Mouse (Mus musculus) lung, adult 2 months (tissue): ENCODE results near the gene Sh3rf3. TPM values are rescaled to one million over a fixed set of nuclear protein-coding genes. Genes with fewer than 3 reads are reported as not detected.
A peak's percentile ranks its signal among the peaks of the same experiment; 100 is the strongest.

Source experiments
- DNase-seq: peaks from one replicate; pipeline ENCODE4 v3.0.0; 2022
- H3K4me1 ChIP-seq: fragments of 200-500 bp; 2 replicates; pipeline ENCODE4 v1.6.1; 2011; ENCODE audit warnings: low read length; ENCODE audit not compliant: control insufficient read depth, insufficient read depth
- H3K4me3 ChIP-seq: fragments of 200-500 bp; replicated peaks from 2 replicates; pipeline ENCODE3; 2011; ENCODE audit warnings: low read depth, mild to moderate bottlenecking, control low read depth, low read length; ENCODE audit errors: extremely low read depth
- CTCF ChIP-seq: fragments of 200-500 bp; IDR thresholded peaks from 2 replicates; pipeline ENCODE4 v1.5.1; 2011; ENCODE audit warnings: mild to moderate bottlenecking, low read length, control low read depth; ENCODE audit not compliant: insufficient read depth
- POLR2A ChIP-seq: fragments of 200-500 bp; IDR thresholded peaks from 2 replicates; pipeline ENCODE4 v1.6.1; 2011; ENCODE audit warnings: low read depth, mild to moderate bottlenecking, control low read depth, low read length, borderline replicate concordance; ENCODE audit errors: extremely low read depth
- WGBS: fragments of 180-500 bp; shearing (Covaris S2); methylation state at CpG from one replicate; pipeline ENCODE4 v1.1.7; 2018; 5-methylcytosine and 5-hydroxymethylcytosine counted together
- polyA plus RNA-seq: library from polyadenylated mRNA; depleted of rRNA; stranded (reverse); fragments of >200 nt; gene quantifications from 2 replicates; pipeline ENCODE4 v1.2.3, GENCODE M21; 2012

Sh3rf3 gene
- polyA plus RNA-seq, 1 experiment, result 10.1 TPM

DNA sequence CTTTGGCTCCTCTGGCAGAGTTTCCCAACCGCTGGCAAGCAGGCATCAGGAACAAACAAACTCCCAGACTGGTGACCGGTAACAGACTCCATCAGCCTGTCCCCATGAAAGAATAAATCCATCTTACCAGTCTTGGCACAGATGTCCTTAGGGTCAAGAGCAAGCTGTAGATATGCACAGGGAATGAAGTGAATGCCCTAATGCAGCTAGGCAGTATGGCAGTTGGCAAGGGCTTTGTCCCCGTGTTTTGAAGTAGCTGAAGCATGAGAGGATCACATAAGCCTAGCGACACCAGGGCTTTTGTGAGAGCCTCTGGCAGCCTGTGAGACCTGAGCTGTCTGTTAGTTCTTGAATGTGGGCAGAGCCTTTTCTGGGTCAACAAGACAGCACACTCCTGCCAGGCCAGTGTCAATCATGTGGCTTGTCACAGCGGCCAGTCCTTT, 93.9 kb downstream of the Sh3rf3 start:
- DNase-seq, result no peak
- H3K4me3 ChIP-seq, result no peak overlapping the region
- no peak for TF ChIP-seq CTCF
- TF ChIP-seq POLR2A, result no peak
- 44% methylated on average over 5 of the region's 5 CpGs for WGBS
- H3K4me1 ChIP-seq, result no peaks in the 10 kb centered on the region

DNA sequence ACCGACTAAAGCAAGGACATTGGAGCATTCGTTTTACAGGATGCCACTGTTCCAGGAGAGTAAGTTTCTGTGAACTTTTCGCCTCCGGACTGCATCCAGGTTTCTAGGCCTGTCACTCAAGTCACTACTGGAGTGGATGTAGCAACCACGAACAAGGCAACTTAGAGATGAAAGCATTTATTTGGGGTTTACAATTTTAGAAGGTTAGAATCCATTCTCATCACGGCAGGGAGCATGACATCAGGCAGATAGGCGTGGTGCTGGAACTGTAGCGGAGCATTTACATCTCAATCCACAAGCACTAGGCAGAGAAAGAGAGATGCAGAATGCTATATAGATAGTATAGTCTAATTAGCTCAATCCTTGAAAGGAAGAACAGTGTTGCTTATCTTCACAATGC, 95.3 kb downstream of the Sh3rf3 start:
- TF ChIP-seq POLR2A, result no peak
- no peak for TF ChIP-seq CTCF
- Histone ChIP-seq H3K4me1 (no peaks in the 10 kb centered on the region), H3K4me3 (no peak overlapping the region)
- no peak for DNase-seq
- 85% methylated on average over 8 of the region's 8 CpGs for WGBS

DNA sequence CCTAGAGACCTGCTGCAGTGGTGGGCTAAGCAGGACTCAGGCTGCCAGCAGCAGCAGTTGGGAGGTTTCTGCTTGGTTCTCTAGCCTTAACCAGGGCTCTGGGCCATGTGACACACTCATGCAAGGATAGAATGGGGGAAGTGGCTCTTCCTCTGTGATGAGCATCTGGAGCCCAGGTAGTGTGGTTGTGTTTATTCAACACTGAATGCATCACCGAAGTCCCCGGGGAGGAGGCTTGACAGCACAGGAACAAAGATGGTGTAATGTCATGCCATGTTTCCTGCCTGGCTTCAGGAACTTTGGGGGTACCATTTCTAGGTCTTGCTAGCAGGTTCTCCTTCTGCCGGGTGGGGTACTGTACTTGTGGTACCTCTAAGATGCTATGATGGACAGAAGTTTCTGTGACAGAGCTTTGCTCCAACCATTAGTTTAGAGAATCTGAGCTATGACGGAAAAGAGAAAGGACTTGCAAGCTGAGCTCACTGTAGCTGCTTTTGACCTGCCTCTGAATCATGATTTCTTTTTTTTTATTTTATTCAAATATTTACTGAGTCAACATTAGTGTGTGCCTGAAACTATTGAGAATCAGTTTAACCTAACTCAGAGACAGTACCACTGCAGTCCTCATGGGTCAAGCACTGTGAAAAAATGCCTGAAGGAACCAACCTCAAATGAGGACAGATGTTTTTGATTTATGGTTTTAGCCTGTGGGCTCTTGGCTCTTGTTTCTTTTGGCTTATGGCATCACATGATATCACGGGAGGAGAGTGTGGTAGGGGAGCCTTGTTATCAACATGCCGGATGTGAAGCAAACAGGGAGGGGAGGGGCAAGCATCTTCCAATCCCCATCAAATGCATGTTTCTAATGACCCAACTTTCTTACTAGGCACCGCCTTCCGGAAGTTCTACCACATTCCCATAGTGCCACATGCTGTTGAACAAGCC, 102.4 kb downstream of the Sh3rf3 start:
- WGBS, result 66% methylated on average over 8 of the region's 8 CpGs
- TF ChIP-seq CTCF (no peak), POLR2A (no peak)
- Histone ChIP-seq H3K4me3 (no peak overlapping the region), H3K4me1 (no peaks in the 10 kb centered on the region)
- DNase-seq, result no peak

DNA sequence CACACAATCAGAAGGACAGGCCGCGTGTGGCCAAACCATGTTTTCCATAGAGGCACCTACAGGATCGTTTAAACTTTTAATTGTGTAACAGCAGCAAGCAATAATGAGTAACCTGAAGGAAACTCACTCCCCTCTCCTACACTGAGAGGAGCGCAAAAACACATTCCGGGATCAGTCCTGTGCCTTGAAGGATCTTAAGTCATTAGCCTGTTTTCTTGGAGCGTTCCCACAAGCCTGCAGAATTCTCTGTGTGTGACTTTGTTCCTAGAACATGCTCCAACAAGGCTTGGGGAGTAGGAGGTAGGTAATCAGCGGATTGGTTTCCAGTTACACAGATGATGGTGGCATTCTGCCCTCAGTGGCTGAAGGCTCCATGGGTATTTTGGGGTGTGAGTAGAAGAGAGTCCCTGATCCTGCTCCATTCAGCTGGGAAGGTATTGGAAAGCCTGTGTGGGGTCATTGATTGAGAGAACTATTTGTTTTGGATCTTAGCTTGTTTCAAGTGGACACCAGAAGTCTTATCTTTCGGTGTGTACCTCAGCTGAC, 108.6 kb downstream of the Sh3rf3 start:
- H3K4me1 ChIP-seq, result no peaks in the 10 kb centered on the region
- no peak for DNase-seq
- no peak for TF ChIP-seq CTCF
- no peak for TF ChIP-seq POLR2A
- no peak overlapping the region for H3K4me3 ChIP-seq
- WGBS, result 76% methylated on average over 8 of the region's 8 CpGs

DNA sequence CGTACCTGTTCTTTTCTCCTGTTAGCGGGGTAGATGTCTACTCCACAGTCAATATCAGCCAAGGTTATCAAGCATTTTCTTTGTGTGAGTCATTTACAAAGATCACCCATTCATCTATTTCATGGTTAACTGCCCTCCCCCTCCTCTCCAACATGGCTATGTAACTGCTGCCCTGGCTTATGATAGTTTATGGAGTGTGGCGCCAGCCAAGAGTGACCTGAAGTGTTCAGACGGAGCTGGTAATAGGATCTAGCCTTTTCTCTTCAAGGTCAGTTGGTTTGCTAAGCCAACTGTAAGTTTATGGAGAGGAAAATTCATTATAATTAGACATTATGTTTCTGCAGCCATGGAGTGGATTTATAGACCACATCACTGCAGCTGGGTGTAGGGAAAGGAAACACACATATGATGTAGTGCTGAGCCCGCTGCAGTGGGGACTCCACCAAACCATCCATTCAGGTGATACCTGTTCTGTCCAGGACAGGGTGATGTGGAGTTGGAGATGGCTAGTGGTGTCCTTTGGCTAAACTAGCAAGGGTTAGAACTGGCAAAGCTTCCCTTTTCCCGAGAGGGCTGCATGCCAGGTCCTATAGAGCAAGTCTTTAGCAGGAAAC, 109.2 kb downstream of the Sh3rf3 start:
- H3K4me3 ChIP-seq, result no peak overlapping the region
- no peaks in the 10 kb centered on the region for H3K4me1 ChIP-seq
- TF ChIP-seq CTCF (no peak), POLR2A (no peak)
- DNase-seq, result no peak
- 81% methylated on average over 6 of the region's 6 CpGs for WGBS

DNA sequence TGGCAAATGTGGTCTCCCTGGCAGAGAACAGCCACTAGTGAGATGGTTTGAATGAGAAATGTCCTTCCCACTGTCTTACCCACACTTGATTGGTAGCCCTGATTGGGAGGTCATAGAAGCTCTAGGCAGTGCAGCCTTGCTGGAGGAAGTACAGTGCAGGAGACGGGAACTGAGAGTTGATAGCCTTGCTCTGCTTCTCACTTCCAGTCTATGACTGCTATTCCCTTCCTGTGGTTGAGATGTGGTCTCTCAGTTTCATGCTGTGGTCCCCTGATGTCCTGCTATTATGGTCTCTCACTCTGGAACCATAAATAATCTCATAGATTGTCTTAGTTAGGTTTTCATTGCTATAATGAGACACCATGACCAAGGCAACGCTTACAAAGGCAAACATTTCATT, 109.8 kb downstream of the Sh3rf3 start:
- Histone ChIP-seq H3K4me3 (no peak overlapping the region), H3K4me1 (no peaks in the 10 kb centered on the region)
- WGBS, result 72% methylated on average over 2 of the region's 2 CpGs
- no peak for DNase-seq
- TF ChIP-seq POLR2A (no peak), CTCF (no peak)

DNA sequence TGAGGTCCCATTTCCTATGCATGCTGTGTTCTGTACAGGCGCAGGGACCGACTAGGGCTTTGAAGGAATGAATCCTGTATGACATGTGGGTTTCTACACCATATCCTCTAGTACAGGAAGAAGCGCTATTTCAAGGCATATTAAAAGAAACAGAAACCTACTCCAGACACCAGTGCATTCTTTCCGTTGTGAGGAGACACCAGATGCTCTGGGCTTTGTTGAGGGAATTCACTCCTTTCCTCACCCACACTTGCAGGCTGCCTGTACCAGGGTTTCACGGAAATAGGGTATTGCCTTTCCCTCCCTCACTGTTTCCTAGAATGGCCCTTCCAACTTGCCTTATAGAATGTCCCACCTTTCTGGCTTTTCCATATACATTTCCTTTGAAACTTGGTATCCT, 113.4 kb downstream of the Sh3rf3 start:
- Histone ChIP-seq H3K4me1 (no peaks in the 10 kb centered on the region), H3K4me3 (no peak overlapping the region)
- 64% methylated on average over 5 of the region's 5 CpGs for whole genome bisulfite sequencing
- TF ChIP-seq CTCF (no peak), POLR2A (no peak)
- no peak for DNase-seq

DNA sequence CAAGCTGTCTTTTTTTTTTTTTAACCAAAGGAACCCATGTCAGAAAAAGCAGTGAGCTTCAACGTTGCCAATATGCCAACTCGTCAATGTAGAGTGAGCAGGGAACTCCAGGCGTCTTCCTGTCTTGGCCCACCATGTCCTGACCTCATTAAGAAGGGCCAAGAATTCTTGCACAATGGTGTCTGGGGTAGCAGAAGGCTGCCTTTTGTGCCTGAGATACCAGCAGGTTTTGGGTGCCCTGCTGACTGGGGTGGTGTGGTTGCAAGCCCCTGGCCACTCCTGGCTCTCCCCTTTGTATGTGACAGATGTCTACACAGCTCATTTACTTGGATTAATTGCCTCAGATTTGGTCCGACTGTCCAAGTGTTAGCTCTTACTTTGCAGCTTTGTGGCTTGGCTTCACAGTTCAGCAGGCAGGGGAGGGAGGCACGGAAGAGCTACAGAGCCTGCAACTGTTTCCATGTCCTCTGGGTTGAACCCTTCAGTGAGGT, 115.8 kb downstream of the Sh3rf3 start:
- TF ChIP-seq POLR2A (no peak), CTCF (no peak)
- no peak for DNase-seq
- Histone ChIP-seq H3K4me3 (no peak overlapping the region), H3K4me1 (peaks cover 2% of the 10 kb centered on the region)
- 50% methylated on average over 5 of the region's 5 CpGs for WGBS

DNA sequence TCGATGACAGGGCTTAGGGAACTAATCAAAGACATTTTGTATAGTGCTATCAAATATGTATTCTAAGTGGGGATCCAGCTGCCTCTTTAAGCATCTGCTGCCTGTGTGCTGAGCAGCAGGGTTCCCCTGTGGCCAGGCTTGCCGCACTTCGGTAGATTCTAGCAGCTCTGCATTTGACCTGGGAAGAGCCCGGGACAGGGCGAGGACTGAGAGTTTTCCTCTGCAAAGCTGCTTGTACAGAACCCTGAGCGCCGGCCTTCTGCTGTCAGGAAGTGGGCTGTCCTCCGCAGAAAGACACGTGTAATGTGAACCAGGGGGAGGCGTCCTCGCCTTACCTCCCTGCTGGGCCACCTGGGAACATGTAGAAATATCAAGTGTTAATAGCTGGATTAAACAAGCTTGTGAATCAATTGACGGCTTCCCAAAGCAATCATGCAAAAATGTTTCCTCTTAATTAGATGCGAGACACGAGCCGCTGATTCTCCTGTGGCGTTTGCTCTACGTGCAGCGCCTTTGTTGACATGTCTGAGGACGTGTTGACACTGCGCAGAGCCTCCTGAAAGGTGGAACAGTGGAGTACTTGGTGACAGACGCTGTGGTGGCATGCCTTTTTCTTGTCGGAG, 119.1 kb downstream of the Sh3rf3 start:
- 34% methylated on average over 22 of the region's 22 CpGs for WGBS

More for the DNA sequence above, 119.1 kb downstream of the Sh3rf3 start:
- no peak for TF ChIP-seq CTCF
- no peak for TF ChIP-seq POLR2A
- Histone ChIP-seq H3K4me1 (peaks cover 2% of the 10 kb centered on the region), H3K4me3 (no peak overlapping the region)
- peak; percentile 13 for DNase-seq
